Mouse (Mus musculus) heart, postnatal 25 days (tissue): ENCODE measurements around the gene Them7. TPM values are rescaled to one million over a fixed set of nuclear protein-coding genes. Genes with fewer than 3 reads are reported as not detected.

Experiments
- DNase-seq: peaks from one replicate; pipeline ENCODE4 v3.0.0; 2022; ENCODE audit warnings: low spot score
- intact Hi-C: fragments of 180-260 bp; cut with DNase I; formaldehyde crosslinking; loops from one replicate; pipeline ENCODE4 v1.15.1; 2025
- total RNA-seq, 2 experiments: library from RNA; stranded (reverse); gene quantifications; 2 replicates each; pipeline ENCODE4 v1.2.3; 2021

The Them7 gene
- total RNA-seq, 2 experiments from 2014 or later, result 1.8 to 2.0 TPM

- intact Hi-C loops, result loop anchor here (1.0 to 10.0 kb wide), 3 partner anchors 158 to 546 kb away; no protein-coding TSS in a partner anchor
- DNase-seq, result no peak
These were observed 6.2 kb downstream of the Them7 start for GRCm38 (mm10) chr2:105230333-105230732.

GRCm38 (mm10) chr2:105232386-105232785, 8.3 kb downstream of the Them7 start:
- intact Hi-C loops, result loop anchor here (5.0 to 10.0 kb wide), 2 partner anchors 160 to 548 kb away; no protein-coding TSS in a partner anchor
- no peak for DNase-seq

GRCm38 (mm10) chr2:105234278-105234677, 10.2 kb downstream of the Them7 start:
- no peak for DNase-seq

GRCm38 (mm10) chr2:105235380-105236115, 11.4 kb downstream of the Them7 start:
- intact Hi-C loops, result loop anchor here (10.0 kb wide), 1 partner anchor 551 kb away; no protein-coding TSS in a partner anchor
- DNase-seq, result no peak

More at GRCm38 (mm10) chr2:105234278-105234677, 10.2 kb downstream of the Them7 start:
- intact Hi-C loops, result loop anchor here (5.0 to 10.0 kb wide), 2 partner anchors 162 to 549 kb away; no protein-coding TSS in a partner anchor

GRCm38 (mm10) chr2:105237424-105237823, 13.3 kb downstream of the Them7 start:
- intact Hi-C loops, result loop anchor here (10.0 kb wide), 1 partner anchor 553 kb away; no protein-coding TSS in a partner anchor

GRCm38 (mm10) chr2:105237841-105238240, 13.7 kb downstream of the Them7 start:
- DNase-seq, result no peak
- intact Hi-C loops, result loop anchor here (10.0 kb wide), 1 partner anchor 553 kb away; no protein-coding TSS in a partner anchor

More at GRCm38 (mm10) chr2:105237424-105237823, 13.3 kb downstream of the Them7 start:
- DNase-seq, result no peak

GRCm38 (mm10) chr2:105238775-105239174, 14.7 kb downstream of the Them7 start:
- intact Hi-C loops, result loop anchor here (10.0 kb wide), 1 partner anchor 554 kb away; no protein-coding TSS in a partner anchor

GRCm38 (mm10) chr2:105240631-105241030, 16.5 kb downstream of the Them7 start:
- DNase-seq, result no peak
- intact Hi-C loops, result no loop called here

More at GRCm38 (mm10) chr2:105238775-105239174, 14.7 kb downstream of the Them7 start:
- no peak for DNase-seq

- no peak for DNase-seq
- intact Hi-C loops, result no loop called here
These were observed 18.8 kb downstream of the Them7 start for GRCm38 (mm10) chr2:105242940-105243339.

- intact Hi-C loops, result no loop called here
- DNase-seq, result no peak
These were observed 20.6 kb downstream of the Them7 start for GRCm38 (mm10) chr2:105244733-105245132.

- DNase-seq, result no peak
- intact Hi-C loops, result no loop called here
These were observed 27.9 kb downstream of the Them7 start for GRCm38 (mm10) chr2:105251978-105252377.

GRCm38 (mm10) chr2:105252824-105253223, 28.7 kb downstream of the Them7 start:
- intact Hi-C loops, result no loop called here
- DNase-seq, result no peak

- intact Hi-C loops, result loop anchor here (5.0 kb wide), 1 partner anchor 172 kb away; no protein-coding TSS in a partner anchor
- no peak for DNase-seq
These were observed 31.3 kb downstream of the Them7 start for GRCm38 (mm10) chr2:105255457-105255856.

- no peak for DNase-seq
- intact Hi-C loops, result loop anchor here (5.0 kb wide), 1 partner anchor 171 kb away; no protein-coding TSS in a partner anchor
These were observed 32.4 kb downstream of the Them7 start for GRCm38 (mm10) chr2:105256427-105257071.

GRCm38 (mm10) chr2:105257376-105257775, 33.3 kb downstream of the Them7 start:
- no peak for DNase-seq
- intact Hi-C loops, result loop anchor here (5.0 kb wide), 1 partner anchor 170 kb away; no protein-coding TSS in a partner anchor

GRCm38 (mm10) chr2:105261335-105261734, 37.2 kb downstream of the Them7 start:
- intact Hi-C loops, result no loop called here
- no peak for DNase-seq

- no peak for DNase-seq
- intact Hi-C loops, result no loop called here
These were observed 39.1 kb downstream of the Them7 start for GRCm38 (mm10) chr2:105263219-105263618.

GRCm38 (mm10) chr2:105282407-105283077, 58.4 kb downstream of the Them7 start:
- no peak for DNase-seq
- intact Hi-C loops, result no loop called here

- intact Hi-C loops, result no loop called here
- DNase-seq, result no peak
These were observed 59.7 kb downstream of the Them7 start for GRCm38 (mm10) chr2:105283811-105284210.

GRCm38 (mm10) chr2:105284855-105285254, 60.7 kb downstream of the Them7 start:
- intact Hi-C loops, result no loop called here

More at GRCm38 (mm10) chr2:105284855-105285254, 60.7 kb downstream of the Them7 start:
- DNase-seq, result no peak
